Mouse (Mus musculus): ENCODE results near the gene 2810408A11Rik. TPM values are rescaled to one million over a fixed set of nuclear protein-coding genes. Genes with fewer than 3 reads are reported as not detected.
"Not testable (repeated sequence)": the region's sequence is repeated elsewhere in the genome, so short reads cannot be mapped to it uniquely, and the experiment has no call there.

The 2810408A11Rik gene
- polyA plus RNA-seq, 1 experiment: 3.2 TPM

DNA sequence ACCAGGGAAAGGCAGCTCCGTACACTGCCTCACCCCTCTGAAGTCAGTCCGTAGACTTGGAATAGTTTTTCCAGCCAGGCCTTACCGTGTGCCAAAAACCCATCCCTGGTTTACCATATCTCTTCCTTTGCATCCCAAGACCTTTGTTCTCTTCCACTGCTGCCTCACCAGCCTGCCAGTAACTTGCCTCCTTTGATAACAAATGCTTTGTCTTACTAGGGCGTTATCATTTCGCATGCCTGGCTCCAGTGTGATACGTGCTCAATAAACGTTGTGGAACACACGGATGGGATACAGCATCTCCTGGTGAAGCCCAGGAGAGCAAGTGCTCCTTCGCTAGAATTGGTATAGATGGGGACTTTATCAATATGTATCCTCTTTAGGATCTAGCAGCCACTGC, 33.5 kb downstream of the 2810408A11Rik start:
- H3K4me3 ChIP-seq (ENCODE audit: insufficient read depth, low read depth, low read length): no peak overlapping the region
- peaks cover 9% of the 10 kb centered on the region; the same call in 1 of the 2 replicates for H3K4me1 ChIP-seq (ENCODE audit: control insufficient read depth, insufficient read depth, insufficient read length, low read length)
- H3K27ac ChIP-seq (replicated peaks; ENCODE audit: low read depth, low read length): 0 out of 2 replicates have a peak overlapping the region, but pooled peaks have one; percentile 19

DNA sequence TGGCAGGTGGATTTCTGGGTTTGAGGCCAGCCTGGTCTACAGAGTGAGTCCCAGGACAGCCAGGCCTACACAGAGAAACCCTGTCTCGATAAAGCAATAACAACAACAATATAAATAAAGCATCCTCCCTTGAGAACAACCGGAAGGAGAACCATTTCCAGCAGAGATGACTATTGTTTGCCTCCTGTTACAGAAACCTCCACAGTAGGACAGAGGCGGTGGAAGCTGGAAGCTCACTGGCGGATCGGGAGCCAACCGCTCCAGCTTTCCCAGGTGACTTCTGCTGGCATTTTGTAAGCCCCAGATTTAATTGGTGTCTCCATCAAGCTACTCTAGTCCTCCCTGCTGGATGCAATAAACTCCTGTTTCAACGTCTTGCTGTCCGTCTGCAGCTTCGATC, 35.2 kb downstream of the 2810408A11Rik start:
- H3K4me3 ChIP-seq (ENCODE audit: insufficient read depth, low read depth, low read length): peak overlapping the region; percentile 36; the same call in 1 of the 2 replicates
- peak overlapping the region; percentile 59 for H3K27ac ChIP-seq (replicated peaks; ENCODE audit: low read depth, low read length)
- H3K4me1 ChIP-seq (ENCODE audit: control insufficient read depth, insufficient read depth, insufficient read length, low read length): peaks cover 8% of the 10 kb centered on the region; the same call in 1 of the 2 replicates

DNA sequence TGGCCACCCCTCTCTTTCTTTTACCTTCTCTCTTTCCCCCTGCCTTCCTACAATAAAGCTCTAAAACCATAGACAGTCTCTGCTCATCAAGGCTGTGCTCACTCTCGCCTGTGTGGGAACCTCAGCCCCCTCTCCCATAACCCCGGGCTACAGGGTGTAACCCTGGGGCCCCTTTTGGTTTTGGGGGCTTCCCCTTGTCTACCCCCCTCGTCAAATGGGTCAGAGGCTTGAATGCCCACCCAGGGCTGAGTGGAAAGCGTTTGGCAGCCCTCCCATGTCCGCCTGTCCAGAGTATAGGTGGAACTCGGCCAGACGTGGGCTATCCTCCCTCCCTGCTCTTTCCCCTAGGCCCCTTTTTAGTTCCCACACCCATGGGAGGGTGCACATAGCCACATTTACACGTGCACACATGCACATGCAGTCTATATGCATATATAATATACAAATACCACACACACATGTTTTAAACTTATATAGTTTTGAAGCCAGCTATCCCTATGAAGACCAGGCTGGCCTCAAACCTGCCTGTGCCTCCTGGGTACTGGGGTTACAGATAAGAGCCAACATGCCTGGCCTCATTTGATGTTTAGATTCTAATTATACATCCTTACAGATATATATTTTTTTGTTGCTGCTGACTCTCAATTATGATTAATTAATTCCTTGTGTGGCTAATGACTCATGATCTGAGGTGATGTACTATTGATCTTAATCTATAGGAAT, 36.5 kb downstream of the 2810408A11Rik start:
- Histone ChIP-seq H3K4me3 (ENCODE audit: insufficient read depth, low read depth, low read length) (no peak overlapping the region), H3K4me1 (ENCODE audit: control insufficient read depth, insufficient read depth, insufficient read length, low read length) (peaks cover 8% of the 10 kb centered on the region; the same call in 1 of the 2 replicates), H3K27ac (replicated peaks; ENCODE audit: low read depth, low read length) (no peak overlapping the region)

DNA sequence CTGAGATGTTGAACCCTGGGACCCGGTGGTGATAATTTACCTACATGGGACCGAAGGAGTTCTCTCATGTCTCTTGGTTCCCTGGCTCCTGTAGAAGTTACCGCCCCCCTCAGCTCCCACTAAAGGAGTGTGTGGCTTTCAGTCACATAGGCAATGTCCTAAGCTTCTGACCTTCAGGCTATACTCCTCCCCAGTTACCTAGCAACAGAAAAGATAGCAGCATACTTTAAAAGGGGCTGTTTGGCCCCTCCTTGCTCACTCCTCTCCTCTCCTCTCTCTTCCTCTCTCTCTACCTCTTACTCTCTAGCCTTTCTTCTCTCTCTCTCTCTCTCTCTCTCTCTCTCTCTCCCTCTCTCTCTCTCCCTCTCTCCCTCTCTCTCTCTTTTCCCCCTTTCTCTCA, 37.1 kb downstream of the 2810408A11Rik start:
- H3K4me3 ChIP-seq (ENCODE audit: insufficient read depth, low read depth, low read length); H3K27ac ChIP-seq (replicated peaks; ENCODE audit: low read depth, low read length); H3K4me1 ChIP-seq (ENCODE audit: control insufficient read depth, insufficient read depth, insufficient read length, low read length): not testable (repeated sequence)

DNA sequence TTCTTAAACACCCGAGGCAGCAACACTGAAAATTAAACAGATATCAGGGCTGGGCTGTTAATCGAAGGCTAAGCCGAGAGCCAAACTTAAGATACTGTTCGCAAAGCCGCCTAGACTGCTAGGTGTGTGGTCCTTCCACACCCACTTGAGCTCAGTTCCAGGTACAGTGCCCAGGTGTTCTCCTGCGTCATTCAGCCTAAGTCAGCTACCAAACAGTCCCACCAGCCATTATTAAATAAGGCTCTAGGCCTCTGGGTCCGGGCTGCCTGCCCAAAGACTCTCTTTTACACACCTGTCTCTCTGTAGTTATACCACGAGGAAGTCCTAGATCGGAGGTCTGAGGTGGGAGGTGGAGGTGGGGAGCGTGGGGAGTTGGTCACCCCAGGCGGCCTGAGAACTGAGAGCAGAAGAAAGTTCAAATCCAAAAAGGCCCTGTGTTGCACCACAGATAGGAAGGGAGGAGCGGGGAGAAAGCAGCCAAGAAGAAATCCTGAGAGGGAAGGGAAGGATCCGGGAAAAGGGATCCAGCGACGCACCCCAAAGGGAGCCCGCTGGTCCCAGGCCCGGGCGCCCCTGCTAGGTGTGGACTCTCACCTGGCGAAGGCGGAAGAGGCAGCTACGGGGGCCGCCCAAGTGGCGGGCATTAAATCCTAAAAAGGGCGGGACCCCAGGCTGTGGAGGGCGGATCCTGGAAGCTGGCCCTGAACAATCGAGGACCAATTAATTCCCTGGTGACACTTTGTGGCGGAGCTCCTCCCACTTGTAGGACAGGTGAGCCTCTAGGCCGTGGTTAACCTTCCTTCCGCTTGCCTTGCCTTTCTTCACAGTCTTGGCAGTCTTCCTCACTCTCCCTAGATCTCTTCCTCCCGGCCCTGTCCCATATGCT, 42.4 kb downstream of the 2810408A11Rik start, which contains the start of gene Tnk1:
Gene Tnk1 (minus strand): TSS at position 618 of the 886 bp plus-strand sequence.
- Histone ChIP-seq H3K27ac (replicated peaks; ENCODE audit: low read depth, low read length) (no peak within 1 kb of the TSS), H3K4me3 (ENCODE audit: insufficient read depth, low read depth, low read length) (no peak within 1 kb of the TSS), H3K4me1 (ENCODE audit: control insufficient read depth, insufficient read depth, insufficient read length, low read length) (peaks cover 5% of the 10 kb centered on the region)

DNA sequence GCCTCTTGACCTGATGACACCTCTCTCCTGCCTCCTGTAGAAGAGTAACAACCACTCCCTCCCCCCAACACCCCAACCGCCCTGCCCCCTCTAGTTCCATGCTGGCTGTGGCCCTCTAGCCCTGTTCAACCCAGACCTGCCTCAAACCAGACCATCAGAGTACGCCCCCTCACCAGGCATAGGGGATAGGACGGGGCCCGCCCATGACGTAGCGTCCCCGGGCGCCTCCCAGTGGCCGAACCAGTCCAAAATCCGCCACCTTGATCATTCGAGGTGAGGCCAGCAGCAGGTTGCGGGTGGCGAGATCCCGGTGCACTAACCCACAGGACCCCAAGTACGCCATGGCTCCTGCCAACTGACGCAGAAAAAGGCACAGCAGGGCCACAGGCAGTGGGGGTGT, 45.4 kb downstream of the 2810408A11Rik start:
- peaks cover 5% of the 10 kb centered on the region for H3K4me1 ChIP-seq (ENCODE audit: control insufficient read depth, insufficient read depth, insufficient read length, low read length)
- H3K4me3 ChIP-seq (ENCODE audit: insufficient read depth, low read depth, low read length): no peak overlapping the region
- H3K27ac ChIP-seq (replicated peaks; ENCODE audit: low read depth, low read length): no peak overlapping the region

DNA sequence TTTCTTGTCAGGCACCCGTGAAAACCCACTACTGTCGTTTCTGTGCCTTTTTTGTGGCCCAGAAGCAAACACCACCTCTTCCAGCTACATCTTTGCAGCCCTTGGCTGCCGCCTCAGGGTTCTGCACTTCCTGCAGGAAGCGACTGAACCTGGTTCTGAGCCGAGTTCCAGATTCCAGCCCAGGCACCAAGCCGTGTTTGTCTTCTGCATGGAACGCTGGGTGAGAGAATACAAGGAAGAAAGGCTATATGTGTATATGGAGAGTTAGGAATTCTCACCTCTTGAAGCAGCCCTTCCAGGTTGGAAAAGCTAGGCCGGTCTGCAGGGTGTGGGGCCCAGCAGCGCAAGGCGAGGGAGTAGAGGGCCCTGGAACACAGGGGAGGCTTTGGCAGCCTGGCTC, 46.1 kb downstream of the 2810408A11Rik start:
- Histone ChIP-seq H3K4me1 (ENCODE audit: control insufficient read depth, insufficient read depth, insufficient read length, low read length) (peaks cover 5% of the 10 kb centered on the region), H3K27ac (replicated peaks; ENCODE audit: low read depth, low read length) (peak overlapping the region; percentile 73), H3K4me3 (ENCODE audit: insufficient read depth, low read depth, low read length) (no peak overlapping the region)

DNA sequence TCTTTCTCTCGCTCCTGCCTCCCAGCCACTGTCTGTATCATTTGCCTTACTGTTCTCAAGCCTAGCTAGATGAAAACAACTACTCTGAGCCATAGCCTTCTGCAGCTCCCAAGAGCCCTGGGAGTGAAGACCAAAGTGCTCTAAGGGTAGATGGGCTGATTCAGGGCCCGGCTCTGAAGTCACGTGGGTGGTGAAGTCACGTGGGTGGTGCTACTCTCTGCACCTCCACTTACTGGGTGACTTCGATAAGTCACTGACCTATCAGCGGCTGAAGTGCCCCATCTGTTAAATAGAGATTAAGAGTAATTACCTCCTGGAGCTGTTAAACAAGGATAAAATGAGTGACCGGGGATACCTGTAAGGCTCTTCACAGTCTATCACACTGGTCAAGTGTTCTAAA, 46.8 kb downstream of the 2810408A11Rik start:
- peaks cover 5% of the 10 kb centered on the region for H3K4me1 ChIP-seq (ENCODE audit: control insufficient read depth, insufficient read depth, insufficient read length, low read length)
- H3K4me3 ChIP-seq (ENCODE audit: insufficient read depth, low read depth, low read length): no peak overlapping the region
- no peak overlapping the region for H3K27ac ChIP-seq (replicated peaks; ENCODE audit: low read depth, low read length)

DNA sequence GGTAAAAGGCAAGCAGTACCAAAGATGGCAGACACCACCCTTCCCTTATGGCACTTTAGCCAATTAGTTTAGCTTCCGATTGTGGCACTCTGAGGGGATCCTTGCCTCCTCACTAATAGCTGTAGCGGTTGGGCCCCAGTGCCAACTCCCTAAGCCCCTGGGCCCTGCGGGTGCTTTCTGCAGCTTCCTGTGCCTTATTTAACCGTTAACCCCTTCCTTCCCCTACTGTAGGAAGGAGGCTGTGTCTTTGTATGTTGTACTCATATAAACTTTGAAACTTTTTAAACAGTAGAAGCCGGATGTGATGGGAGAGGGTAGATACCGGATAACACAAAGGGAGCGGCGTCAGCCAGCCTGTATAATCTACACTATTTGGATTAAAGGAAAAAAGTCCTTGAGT, 50.0 kb downstream of the 2810408A11Rik start:
- Histone ChIP-seq H3K27ac (replicated peaks; ENCODE audit: low read depth, low read length) (no peak overlapping the region), H3K4me1 (ENCODE audit: control insufficient read depth, insufficient read depth, insufficient read length, low read length) (peaks cover 10% of the 10 kb centered on the region), H3K4me3 (ENCODE audit: insufficient read depth, low read depth, low read length) (no peak overlapping the region)

DNA sequence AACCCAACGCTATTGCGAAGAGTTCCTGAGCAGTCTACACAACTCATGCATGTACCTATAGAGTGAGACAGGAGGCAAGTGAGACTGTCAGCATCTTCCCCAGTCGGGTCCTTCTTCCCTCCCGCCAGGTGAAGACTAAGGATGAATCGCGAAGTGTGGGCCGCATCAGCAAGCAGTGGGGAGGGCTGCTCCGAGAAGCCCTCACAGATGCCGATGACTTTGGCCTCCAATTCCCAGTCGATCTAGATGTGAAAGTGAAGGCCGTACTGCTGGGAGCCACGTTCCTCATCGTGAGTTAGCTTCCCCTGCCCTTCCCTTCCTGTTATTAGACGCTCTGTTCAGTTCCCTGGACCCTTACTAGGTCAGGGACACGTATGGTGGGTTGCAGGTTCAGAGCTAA, 50.9 kb downstream of the 2810408A11Rik start:
- H3K4me1 ChIP-seq (ENCODE audit: control insufficient read depth, insufficient read depth, insufficient read length, low read length): peaks cover 13% of the 10 kb centered on the region
- no peak overlapping the region for H3K4me3 ChIP-seq (ENCODE audit: insufficient read depth, low read depth, low read length)
- 0 out of 2 replicates have a peak overlapping the region, but pooled peaks have one; percentile 82 for H3K27ac ChIP-seq (replicated peaks; ENCODE audit: low read depth, low read length)

DNA sequence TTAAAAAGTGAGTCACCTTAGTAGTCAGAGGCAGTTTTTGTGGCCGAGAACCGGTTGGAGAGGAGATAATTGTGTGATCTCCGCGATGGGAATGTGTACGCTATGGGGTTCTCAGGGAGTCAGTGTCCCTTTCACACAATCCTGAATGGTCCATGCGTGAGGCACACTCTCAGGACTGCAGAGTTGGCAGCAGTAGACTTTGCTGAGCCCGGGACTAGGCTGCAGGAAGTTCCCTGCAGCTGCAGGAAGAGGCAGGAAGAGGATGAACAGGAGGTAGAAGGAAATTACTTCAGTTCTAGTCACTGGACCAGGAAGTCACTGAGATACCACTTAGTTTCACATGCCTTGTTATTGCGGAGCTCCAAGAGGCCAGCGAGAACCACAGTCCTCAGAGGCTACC, 51.7 kb downstream of the 2810408A11Rik start:
- H3K4me1 ChIP-seq (ENCODE audit: control insufficient read depth, insufficient read depth, insufficient read length, low read length): peaks cover 11% of the 10 kb centered on the region
- H3K27ac ChIP-seq (replicated peaks; ENCODE audit: low read depth, low read length): peak overlapping the region; percentile 82
- 0 out of 2 replicates have a peak overlapping the region, but pooled peaks have one; percentile 4 for H3K4me3 ChIP-seq (ENCODE audit: insufficient read depth, low read depth, low read length)

DNA sequence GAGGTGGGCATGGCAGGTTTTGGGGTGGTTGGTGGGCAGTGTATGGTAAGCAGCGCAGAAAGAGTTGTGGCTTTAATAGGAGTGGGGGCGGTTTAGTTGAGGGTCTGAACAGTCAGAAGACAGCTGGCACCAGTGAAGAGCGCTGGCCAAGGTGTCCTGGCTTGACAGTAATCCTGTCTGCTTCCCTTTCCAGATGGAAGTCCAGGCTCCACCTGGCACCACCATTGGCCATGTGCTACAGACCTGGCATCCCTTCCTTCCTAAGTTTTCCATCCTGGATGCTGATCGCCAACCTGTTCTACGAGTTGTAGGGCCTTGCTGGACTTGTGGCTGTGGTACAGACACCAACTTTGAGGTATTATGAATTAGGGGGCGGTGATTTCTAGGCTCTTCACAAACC, 52.8 kb downstream of the 2810408A11Rik start:
- H3K4me1 ChIP-seq (ENCODE audit: control insufficient read depth, insufficient read depth, insufficient read length, low read length): peaks cover 11% of the 10 kb centered on the region
- H3K4me3 ChIP-seq (ENCODE audit: insufficient read depth, low read depth, low read length): peak overlapping the region; percentile 90
- H3K27ac ChIP-seq (replicated peaks; ENCODE audit: low read depth, low read length): no peak overlapping the region

Data from brown adipose tissue, adult 24 weeks (tissue).